Mouse (Mus musculus) liver, adult 2 months (tissue): Measurements from ENCODE around the gene Mypop.

Experiments
- CTCF ChIP-seq: fragments of 200-500 bp; IDR thresholded peaks from 2 replicates; pipeline ENCODE4 v1.5.1; 2011; ENCODE audit warnings: low read depth, low read length, control low read depth
- POLR2A ChIP-seq: fragments of 200-500 bp; IDR thresholded peaks from 2 replicates; pipeline ENCODE4 v1.6.1; 2011; ENCODE audit warnings: low read length, control low read depth; ENCODE audit not compliant: insufficient read depth; ENCODE audit errors: extremely low read depth

GRCm38 (mm10) chr7:19014452-19014851 is 23.4 kb downstream of the Mypop start:
- TF ChIP-seq POLR2A (no peak), CTCF (peak; percentile 33; the same call in 1 of the 2 replicates)
